Mouse (Mus musculus): ENCODE results near the gene Alk. TPM values are rescaled to one million over a fixed set of nuclear protein-coding genes. Genes with fewer than 3 reads are reported as not detected.

Alk gene
- total RNA-seq (2014; fragmentation: Nextera tagmentation): not detected in 2 replicates
- total RNA-seq (2017): not detected in 2 replicates

- ATAC-seq (replicated peaks; ENCODE audit: low FRiP score, low TSS enrichment, poor library complexity, severe bottlenecking): peak; percentile 94
Measured at GRCm38 (mm10) chr17:72604610-72604980, at the start of gene Alk. Alk (minus strand) TSS chr17:72604627.

- no peak for ATAC-seq (replicated peaks; ENCODE audit: low FRiP score, low TSS enrichment, poor library complexity, severe bottlenecking)
Measured at GRCm38 (mm10) chr17:72652801-72653200, 48.4 kb upstream of the Alk start.

- no peak for ATAC-seq (replicated peaks; ENCODE audit: low FRiP score, low TSS enrichment, poor library complexity, severe bottlenecking)
Measured at GRCm38 (mm10) chr17:72648607-72649217, 44.3 kb upstream of the Alk start.

- no peak for ATAC-seq (replicated peaks; ENCODE audit: low FRiP score, low TSS enrichment, poor library complexity, severe bottlenecking)
Measured at GRCm38 (mm10) chr17:72646167-72646566, 41.7 kb upstream of the Alk start.

- ATAC-seq (replicated peaks; ENCODE audit: low FRiP score, low TSS enrichment, poor library complexity, severe bottlenecking): no peak
Measured at GRCm38 (mm10) chr17:72640095-72640494, 35.7 kb upstream of the Alk start.

- ATAC-seq (replicated peaks; ENCODE audit: low FRiP score, low TSS enrichment, poor library complexity, severe bottlenecking): no peak
Measured at GRCm38 (mm10) chr17:72639400-72639799, 35.0 kb upstream of the Alk start.

GRCm38 (mm10) chr17:72606251-72606650 lies 1.8 kb upstream of the Alk start:
- peak; percentile 44; the same call in 1 of the 2 replicates for ATAC-seq (replicated peaks; ENCODE audit: low FRiP score, low TSS enrichment, poor library complexity, severe bottlenecking)

GRCm38 (mm10) chr17:72603886-72604609 lies 379 bp downstream of the Alk start:
- no peak for ATAC-seq (replicated peaks; ENCODE audit: low FRiP score, low TSS enrichment, poor library complexity, severe bottlenecking)

- peak; percentile 88 for ATAC-seq (replicated peaks; ENCODE audit: low FRiP score, low TSS enrichment, poor library complexity, severe bottlenecking)
Measured at GRCm38 (mm10) chr17:72603118-72603885, 1.1 kb downstream of the Alk start.

- no peak for ATAC-seq (replicated peaks; ENCODE audit: low FRiP score, low TSS enrichment, poor library complexity, severe bottlenecking)
Measured at GRCm38 (mm10) chr17:72600806-72601205, 3.6 kb downstream of the Alk start.

- no peak for ATAC-seq (replicated peaks; ENCODE audit: low FRiP score, low TSS enrichment, poor library complexity, severe bottlenecking)
Measured at GRCm38 (mm10) chr17:72587671-72588070, 16.8 kb downstream of the Alk start.

GRCm38 (mm10) chr17:72580142-72580541 lies 24.3 kb downstream of the Alk start:
- ATAC-seq (replicated peaks; ENCODE audit: low FRiP score, low TSS enrichment, poor library complexity, severe bottlenecking): no peak

GRCm38 (mm10) chr17:72579321-72579720 lies 25.1 kb downstream of the Alk start:
- no peak for ATAC-seq (replicated peaks; ENCODE audit: low FRiP score, low TSS enrichment, poor library complexity, severe bottlenecking)

- no peak for ATAC-seq (replicated peaks; ENCODE audit: low FRiP score, low TSS enrichment, poor library complexity, severe bottlenecking)
Measured at GRCm38 (mm10) chr17:72571379-72571778, 33.0 kb downstream of the Alk start.

- no peak for ATAC-seq (replicated peaks; ENCODE audit: low FRiP score, low TSS enrichment, poor library complexity, severe bottlenecking)
Measured at GRCm38 (mm10) chr17:72569491-72569890, 34.9 kb downstream of the Alk start.

GRCm38 (mm10) chr17:72563423-72563822 lies 41.0 kb downstream of the Alk start:
- no peak for ATAC-seq (replicated peaks; ENCODE audit: low FRiP score, low TSS enrichment, poor library complexity, severe bottlenecking)

- ATAC-seq (replicated peaks; ENCODE audit: low FRiP score, low TSS enrichment, poor library complexity, severe bottlenecking): no peak
Measured at GRCm38 (mm10) chr17:72561471-72561870, 43.0 kb downstream of the Alk start.

- ATAC-seq (replicated peaks; ENCODE audit: low FRiP score, low TSS enrichment, poor library complexity, severe bottlenecking): no peak
Measured at GRCm38 (mm10) chr17:72560771-72561170, 43.7 kb downstream of the Alk start.

GRCm38 (mm10) chr17:72557029-72557735 lies 47.2 kb downstream of the Alk start:
- ATAC-seq (replicated peaks; ENCODE audit: low FRiP score, low TSS enrichment, poor library complexity, severe bottlenecking): no peak

GRCm38 (mm10) chr17:72546274-72546673 lies 58.2 kb downstream of the Alk start:
- ATAC-seq (replicated peaks; ENCODE audit: low FRiP score, low TSS enrichment, poor library complexity, severe bottlenecking): no peak
